Mouse (Mus musculus): ENCODE measurements around the gene Cacna1g.

Gene Cacna1g

DNA sequence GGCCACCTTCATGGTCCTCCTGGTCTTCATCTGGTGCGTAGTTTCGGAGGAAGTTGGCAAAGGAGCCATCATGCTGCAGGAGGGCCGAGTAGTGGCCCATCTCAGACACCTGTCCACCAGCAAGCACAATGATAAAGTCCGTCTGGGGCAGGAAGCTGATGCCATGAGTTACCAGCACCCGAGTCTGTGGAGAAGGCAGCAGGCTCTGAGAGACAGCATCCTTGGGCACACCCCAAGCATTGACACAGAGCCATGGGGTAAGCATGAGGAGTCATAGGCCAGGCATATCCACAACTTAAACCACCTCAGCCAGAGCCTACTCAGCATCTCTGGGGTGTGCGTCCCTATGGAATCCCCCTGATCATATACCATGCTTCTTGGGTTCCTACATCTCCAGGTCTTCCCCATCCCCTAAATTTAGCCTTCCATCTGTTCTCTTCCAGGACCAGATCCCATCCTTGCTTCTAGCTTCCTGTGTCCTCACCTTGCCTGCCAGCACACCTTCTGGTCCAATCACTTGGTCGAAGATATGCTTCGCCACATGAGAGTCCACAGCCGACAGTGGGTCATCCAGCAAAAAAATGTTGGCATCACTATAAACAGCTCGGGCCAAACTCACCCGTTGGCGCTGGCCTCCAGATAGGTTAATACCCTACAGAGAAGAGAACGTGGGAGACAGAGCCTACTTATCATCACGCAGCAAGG, 112.7 kb downstream of the Cacna1g start:
- DNase-seq (ENCODE audit: low spot score in 2 of 2): no peak

DNA sequence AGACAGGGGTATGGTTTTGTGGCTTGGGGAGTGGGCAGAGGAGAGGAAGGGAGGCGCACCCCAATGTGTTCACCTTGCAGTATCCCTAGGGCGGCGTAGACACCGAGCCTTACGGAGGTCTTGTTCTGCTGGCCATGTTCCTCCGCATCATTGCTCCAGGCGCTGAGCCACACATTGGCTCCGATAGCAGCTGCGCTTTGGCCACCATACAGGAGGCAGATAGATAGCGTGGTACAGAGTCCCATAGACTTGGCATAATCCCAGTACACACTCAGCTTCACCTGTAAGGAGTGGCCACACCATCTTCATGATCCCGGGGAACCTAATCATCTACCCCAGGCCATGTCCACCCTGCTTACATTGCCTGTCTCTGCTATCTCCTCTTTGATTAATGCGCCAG, 114.8 kb downstream of the Cacna1g start:
- DNase-seq (ENCODE audit: low spot score in 2 of 2): no peak
